Mouse (Mus musculus) midbrain, embryonic 15.5 days (tissue): ENCODE measurements around the gene Nudt1. TPM values are rescaled to one million over a fixed set of nuclear protein-coding genes. Genes with fewer than 3 reads are reported as not detected.

Source experiments
- ATAC-seq: fragments of 200-750 bp; cut with Nextera tagmentation; replicated peaks from 2 replicates; pipeline ENCODE4 v1.8.0; 2017; ENCODE audit warnings: moderate TSS enrichment
- H3K27ac ChIP-seq: fragments of 300-500 bp; sonication (generic); 2 replicates; pipeline ENCODE4 v1.5.1; 2015; ENCODE audit warnings: mild to moderate bottlenecking, inconsistent platforms
- H3K27me3 ChIP-seq: fragments of 300-500 bp; sonication (generic); replicated peaks from 2 replicates; pipeline ENCODE4 v1.6.1; 2015; ENCODE audit warnings: inconsistent platforms
- H3K36me3 ChIP-seq: fragments of 300-500 bp; sonication (generic); replicated peaks from 2 replicates; pipeline ENCODE4 v1.6.1; 2015; ENCODE audit warnings: inconsistent platforms
- H3K4me1 ChIP-seq: fragments of 300-500 bp; sonication (generic); 2 replicates; pipeline ENCODE4 v1.6.1; 2015; ENCODE audit warnings: inconsistent platforms
- H3K4me2 ChIP-seq: fragments of 300-500 bp; sonication (generic); 2 replicates; pipeline ENCODE4 v1.6.1; 2015; ENCODE audit warnings: inconsistent platforms, mild to moderate bottlenecking, moderate library complexity
- H3K4me3 ChIP-seq: fragments of 300-500 bp; sonication (generic); 2 replicates; pipeline ENCODE4 v1.5.1; 2015; ENCODE audit warnings: mild to moderate bottlenecking, inconsistent platforms
- H3K9ac ChIP-seq: fragments of 300-500 bp; sonication (generic); 2 replicates; pipeline ENCODE4 v1.6.1; 2015; ENCODE audit warnings: mild to moderate bottlenecking, inconsistent platforms
- H3K9me3 ChIP-seq: fragments of 300-500 bp; sonication (generic); 2 replicates; pipeline ENCODE4 v1.6.1; 2016; ENCODE audit warnings: inconsistent platforms
- WGBS: fragments of 180-500 bp; shearing (Covaris S2); methylation state at CpG from one replicate; pipeline ENCODE4 v1.1.7; 2015; ENCODE audit warnings: mixed read lengths; 5-methylcytosine and 5-hydroxymethylcytosine counted together
- polyA plus RNA-seq: library from polyadenylated mRNA; unstranded; fragments of >200 nt; fragmentation: Nextera tagmentation; extraction: Ambion mirVana; gene quantifications from 2 replicates; pipeline ENCODE4 v1.2.1, GENCODE M21; 2015

The Nudt1 gene
- polyA plus RNA-seq, 1 experiment from 2014 or later: 22.3 TPM

DNA sequence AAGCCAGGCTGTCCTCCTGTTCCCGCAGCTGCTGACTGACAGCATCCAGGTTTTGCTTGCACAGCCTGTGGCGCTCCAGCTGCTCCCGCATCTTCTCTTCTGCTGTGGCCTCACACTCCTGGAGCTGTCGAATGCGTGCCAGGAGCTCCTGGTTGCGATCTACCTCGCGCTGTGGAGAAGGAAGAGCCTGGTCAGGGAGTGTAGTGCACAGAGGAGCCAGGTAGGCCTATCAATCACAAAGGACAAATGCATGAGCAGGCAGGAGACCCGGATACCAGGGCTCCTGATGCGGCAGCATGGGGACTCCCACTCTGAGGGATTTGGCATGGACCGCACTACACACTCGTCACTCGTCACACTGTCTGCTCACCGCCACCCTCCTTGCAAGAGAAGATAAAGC lies 13.9 kb upstream of the Nudt1 start:
- Histone ChIP-seq H3K27me3 (no peaks in the 10 kb centered on the region), H3K4me1 (no peaks in the 10 kb centered on the region), H3K36me3 (peaks cover 21% of the 10 kb centered on the region), H3K4me2 (no peak overlapping the region), H3K9ac (no peak overlapping the region), H3K9me3 (no peaks in the 10 kb centered on the region), H3K27ac (no peak overlapping the region), H3K4me3 (no peak overlapping the region)
- 91% methylated on average over 14 of the region's 14 CpGs for WGBS
- ATAC-seq: no peak

- Histone ChIP-seq H3K4me3 (no peak overlapping the region), H3K27ac (no peak overlapping the region), H3K9me3 (no peaks in the 10 kb centered on the region), H3K27me3 (no peaks in the 10 kb centered on the region), H3K4me2 (no peak overlapping the region), H3K36me3 (peaks cover 6% of the 10 kb centered on the region; the same call in 1 of the 2 replicates), H3K9ac (no peak overlapping the region), H3K4me1 (peaks cover 13% of the 10 kb centered on the region)
- 89% methylated on average over 3 of the region's 3 CpGs for WGBS
- ATAC-seq: no peak
Observed at GRCm38 (mm10) chr5:140316716-140317115, 4.7 kb upstream of the Nudt1 start.

- ATAC-seq: peak; percentile 37; the same call in 1 of the 2 replicates
- Histone ChIP-seq H3K27ac (peak overlapping the region; percentile 83), H3K4me2 (peak overlapping the region; percentile 70), H3K4me3 (peak overlapping the region; percentile 98), H3K9me3 (no peaks in the 10 kb centered on the region), H3K9ac (peak overlapping the region; percentile 99), H3K27me3 (no peaks in the 10 kb centered on the region), H3K4me1 (peaks cover 18% of the 10 kb centered on the region), H3K36me3 (no peaks in the 10 kb centered on the region)
- WGBS: under 1% methylated on average over 17 of the region's 17 CpGs
Observed at GRCm38 (mm10) chr5:140321756-140322575, 510 bp downstream of the Nudt1 start.

DNA sequence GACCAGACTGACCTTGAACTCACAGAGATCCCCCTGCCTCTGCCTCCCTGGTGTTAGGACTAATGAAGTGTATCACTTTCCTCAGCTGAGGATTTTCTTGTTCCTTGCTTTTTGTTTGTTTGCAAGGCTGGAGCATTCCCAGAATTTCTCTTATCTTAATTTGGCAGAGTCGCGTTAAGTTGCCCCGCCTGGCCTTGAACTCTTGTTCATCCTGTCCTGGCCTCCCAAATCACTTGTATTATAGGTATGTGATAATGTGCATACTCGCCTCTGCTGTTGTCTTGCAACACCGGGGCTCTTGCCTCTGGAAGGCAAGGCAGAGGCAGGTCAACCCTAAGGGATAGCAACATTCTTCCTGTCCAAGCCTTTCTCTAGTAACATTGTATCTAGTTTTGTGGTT lies 2.6 kb downstream of the Nudt1 start:
- H3K4me2 ChIP-seq: no peak overlapping the region
- H3K4me1 ChIP-seq: peaks cover 18% of the 10 kb centered on the region
- H3K9me3 ChIP-seq: no peaks in the 10 kb centered on the region
- no peak for ATAC-seq
- no peak overlapping the region for H3K27ac ChIP-seq
- no peaks in the 10 kb centered on the region for H3K27me3 ChIP-seq
- H3K4me3 ChIP-seq: no peak overlapping the region
- 94% methylated on average over 5 of the region's 5 CpGs for WGBS
- H3K36me3 ChIP-seq: no peaks in the 10 kb centered on the region
- no peak overlapping the region for H3K9ac ChIP-seq

- ATAC-seq: peak; percentile 78
- under 1% methylated on average over 39 of the region's 39 CpGs for WGBS
Observed at GRCm38 (mm10) chr5:140331615-140332512, 10.4 kb downstream of the Nudt1 start, which contains the start of gene Mrm2. Gene Mrm2, minus strand, starts transcription at chr5:140331898.

GRCm38 (mm10) chr5:140332519-140332918 lies 11.1 kb downstream of the Nudt1 start:
- 65% methylated on average over 4 of the region's 4 CpGs for WGBS
- Histone ChIP-seq H3K36me3 (0 out of 2 replicates have a peak, but pooled peaks cover 4% of the 10 kb centered on the region), H3K27me3 (no peaks in the 10 kb centered on the region), H3K27ac (no peak overlapping the region), H3K9me3 (no peaks in the 10 kb centered on the region), H3K4me3 (no peak overlapping the region), H3K4me1 (peaks cover 15% of the 10 kb centered on the region), H3K4me2 (peak overlapping the region; percentile 92; the same call in 1 of the 2 replicates), H3K9ac (no peak overlapping the region)
- no peak for ATAC-seq

More at GRCm38 (mm10) chr5:140331615-140332512, 10.4 kb downstream of the Nudt1 start, which contains the start of gene Mrm2:
- Histone ChIP-seq H3K36me3 (0 out of 2 replicates have a peak, but pooled peaks cover 4% of the 10 kb centered on the region), H3K9ac (peak within 1 kb of the TSS; percentile 77), H3K27ac (peak within 1 kb of the TSS; percentile 77), H3K4me3 (peak within 1 kb of the TSS; percentile 51), H3K9me3 (no peaks in the 10 kb centered on the region), H3K4me1 (peaks cover 15% of the 10 kb centered on the region), H3K4me2 (peak within 1 kb of the TSS; percentile 92), H3K27me3 (no peaks in the 10 kb centered on the region)

- no peak overlapping the region for H3K4me3 ChIP-seq
- no peak overlapping the region for H3K4me2 ChIP-seq
- H3K9ac ChIP-seq: no peak overlapping the region
- no peaks in the 10 kb centered on the region for H3K27me3 ChIP-seq
- WGBS: 35% methylated on average over 2 of the region's 2 CpGs
- 0 out of 2 replicates have a peak, but pooled peaks cover 10% of the 10 kb centered on the region for H3K36me3 ChIP-seq
- H3K9me3 ChIP-seq: no peaks in the 10 kb centered on the region
- peaks cover 15% of the 10 kb centered on the region for H3K4me1 ChIP-seq
- H3K27ac ChIP-seq: no peak overlapping the region
- ATAC-seq: no peak
Observed at GRCm38 (mm10) chr5:140333631-140334030, 12.2 kb downstream of the Nudt1 start.

DNA sequence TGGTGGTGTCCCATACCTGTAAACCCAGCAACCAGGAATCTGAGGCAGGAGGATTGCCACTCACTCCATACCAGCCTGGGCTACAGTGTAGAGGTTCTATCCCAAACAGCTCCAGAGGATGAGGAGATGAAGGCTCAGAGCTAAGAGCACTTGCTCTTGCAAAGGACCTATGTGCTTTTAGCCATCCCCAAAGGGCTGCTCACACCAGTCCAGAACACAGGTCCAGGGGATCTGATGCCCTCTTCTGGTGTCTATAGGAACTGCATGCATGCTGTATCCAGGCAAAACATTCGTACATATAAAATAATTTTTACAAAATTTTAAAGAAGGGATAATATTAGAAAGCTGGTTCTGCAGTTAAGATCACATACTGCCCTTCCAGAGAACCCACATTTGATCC lies 15.2 kb downstream of the Nudt1 start:
- Histone ChIP-seq H3K9ac (no peak overlapping the region), H3K4me2 (no peak overlapping the region), H3K27ac (no peak overlapping the region), H3K4me1 (no peaks in the 10 kb centered on the region), H3K9me3 (no peaks in the 10 kb centered on the region), H3K4me3 (no peak overlapping the region), H3K36me3 (peaks cover 12% of the 10 kb centered on the region; the same call in 1 of the 2 replicates), H3K27me3 (no peaks in the 10 kb centered on the region)
- WGBS: 81% methylated on average over 1 of the region's 1 CpGs
- ATAC-seq: no peak

- H3K9me3 ChIP-seq: no peaks in the 10 kb centered on the region
- H3K4me1 ChIP-seq: no peaks in the 10 kb centered on the region
- no peak overlapping the region for H3K4me2 ChIP-seq
- no peak overlapping the region for H3K27ac ChIP-seq
- WGBS: 93% methylated on average over 4 of the region's 4 CpGs
- peaks cover 12% of the 10 kb centered on the region; the same call in 1 of the 2 replicates for H3K36me3 ChIP-seq
- no peak for ATAC-seq
- H3K27me3 ChIP-seq: no peaks in the 10 kb centered on the region
- H3K9ac ChIP-seq: no peak overlapping the region
- H3K4me3 ChIP-seq: no peak overlapping the region
Observed at GRCm38 (mm10) chr5:140338779-140339178, 17.3 kb downstream of the Nudt1 start.

DNA sequence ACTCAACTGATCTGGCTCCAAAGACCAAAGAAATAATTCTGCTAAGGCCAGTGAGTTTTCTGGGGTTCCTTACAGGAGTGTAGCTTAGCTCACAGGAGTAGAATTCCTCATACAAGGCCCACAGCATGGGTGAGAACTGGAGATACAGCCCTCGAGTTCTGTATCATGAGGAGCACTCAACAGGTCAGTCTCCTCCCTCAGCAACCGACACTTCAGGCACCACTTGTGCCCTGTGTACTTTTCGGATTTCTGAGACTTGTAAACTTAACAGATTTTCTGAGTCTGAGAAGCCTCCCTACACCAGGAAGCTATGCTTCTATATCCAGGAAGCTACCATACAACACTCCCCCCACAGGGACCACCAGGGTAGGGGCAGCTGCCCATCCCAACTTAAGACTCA lies 18.4 kb downstream of the Nudt1 start:
- no peak overlapping the region for H3K27ac ChIP-seq
- no peaks in the 10 kb centered on the region for H3K9me3 ChIP-seq
- H3K4me3 ChIP-seq: no peak overlapping the region
- WGBS: 89% methylated on average over 3 of the region's 3 CpGs
- no peak overlapping the region for H3K4me2 ChIP-seq
- ATAC-seq: no peak
- no peaks in the 10 kb centered on the region for H3K27me3 ChIP-seq
- no peak overlapping the region for H3K9ac ChIP-seq
- no peaks in the 10 kb centered on the region for H3K4me1 ChIP-seq
- peaks cover 12% of the 10 kb centered on the region; the same call in 1 of the 2 replicates for H3K36me3 ChIP-seq

GRCm38 (mm10) chr5:140342880-140343279 lies 21.4 kb downstream of the Nudt1 start:
- 90% methylated on average over 4 of the region's 4 CpGs for WGBS
- H3K36me3 ChIP-seq: peaks cover 12% of the 10 kb centered on the region; the same call in 1 of the 2 replicates
- ATAC-seq: no peak
- H3K27me3 ChIP-seq: no peaks in the 10 kb centered on the region
- H3K4me1 ChIP-seq: no peaks in the 10 kb centered on the region
- no peak overlapping the region for H3K4me3 ChIP-seq
- H3K9me3 ChIP-seq: no peaks in the 10 kb centered on the region
- H3K9ac ChIP-seq: no peak overlapping the region
- no peak overlapping the region for H3K27ac ChIP-seq
- no peak overlapping the region for H3K4me2 ChIP-seq

- Histone ChIP-seq H3K9ac (no peak overlapping the region), H3K27ac (no peak overlapping the region), H3K4me1 (no peaks in the 10 kb centered on the region), H3K36me3 (no peaks in the 10 kb centered on the region; the same call in 1 of the 2 replicates), H3K4me2 (no peak overlapping the region), H3K27me3 (no peaks in the 10 kb centered on the region), H3K4me3 (no peak overlapping the region), H3K9me3 (no peaks in the 10 kb centered on the region)
- no peak for ATAC-seq
- WGBS: 96% methylated on average over 4 of the region's 4 CpGs
Observed at GRCm38 (mm10) chr5:140345244-140345643, 23.8 kb downstream of the Nudt1 start.
